Mouse (Mus musculus): ENCODE results near the gene Gm42674. TPM values are rescaled to one million over a fixed set of nuclear protein-coding genes. Genes with fewer than 3 reads are reported as not detected.

The Gm42674 gene
- not detected for total RNA-seq (2021)
- long read RNA-seq, experiment 1: 0 reads
- long read RNA-seq, experiment 2, partial matches to known transcripts: 0 of 1 reads
- long read RNA-seq, experiment 2, other reads (novel, unspliced or antisense): 1 of 1 reads

- no peak for DNase-seq
These were observed at the start of gene Gm42674 for GRCm38 (mm10) chr3:90601486-90602110. TSS of gene Gm42674 (plus strand) at chr3:90601904.

GRCm38 (mm10) chr3:90552231-90552630 is 49.5 kb upstream of the Gm42674 start:
- peak; percentile 45 to 58 for DNase-seq

DNA sequence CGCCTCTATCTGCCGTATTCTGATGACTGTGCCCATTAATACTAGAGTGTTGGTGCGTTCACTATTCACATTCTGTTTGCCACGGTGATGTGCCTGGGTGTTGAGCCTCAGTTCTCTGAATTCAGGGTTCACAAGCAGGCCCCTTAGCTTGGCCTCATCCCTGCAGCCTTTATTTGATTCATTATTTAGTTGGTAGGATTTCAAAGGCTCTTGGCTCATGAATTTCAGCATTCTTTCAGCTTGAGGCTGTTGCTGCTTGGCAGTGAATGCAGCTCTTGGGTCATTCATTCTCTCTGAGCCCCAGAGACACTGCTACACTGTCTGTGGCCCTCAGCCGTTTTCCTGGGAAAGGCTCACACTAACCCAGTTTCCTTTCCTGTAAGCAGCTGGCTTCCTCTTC is 45.8 kb upstream of the Gm42674 start:
- DNase-seq: no peak

- DNase-seq: no peak
These were observed 41.6 kb upstream of the Gm42674 start, which contains the start of gene S100a3 for GRCm38 (mm10) chr3:90560008-90560628. TSS of gene S100a3 (plus strand) at chr3:90560578.

GRCm38 (mm10) chr3:90574691-90575090 is 27.0 kb upstream of the Gm42674 start:
- peak in 1 of 2 experiments; percentile 41 for DNase-seq

DNA sequence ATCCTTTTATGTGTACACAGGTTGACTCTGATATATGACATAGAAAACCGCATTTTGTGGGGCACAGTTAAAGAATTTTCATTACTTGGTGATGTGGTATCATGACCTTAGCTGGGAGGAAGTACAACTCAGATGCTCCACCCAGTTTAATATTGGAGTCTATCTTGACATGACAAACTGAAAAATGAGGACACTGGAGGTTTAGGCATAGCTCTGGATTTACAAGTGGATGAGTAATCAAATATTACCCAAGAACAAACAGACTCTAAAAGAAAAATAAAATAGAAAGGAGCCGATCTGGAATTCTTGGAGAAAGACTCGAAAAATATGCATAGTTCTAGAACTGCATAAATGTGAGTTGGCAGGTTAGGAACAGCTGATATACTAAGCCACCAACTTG is 26.4 kb upstream of the Gm42674 start:
- no peak for DNase-seq

DNA sequence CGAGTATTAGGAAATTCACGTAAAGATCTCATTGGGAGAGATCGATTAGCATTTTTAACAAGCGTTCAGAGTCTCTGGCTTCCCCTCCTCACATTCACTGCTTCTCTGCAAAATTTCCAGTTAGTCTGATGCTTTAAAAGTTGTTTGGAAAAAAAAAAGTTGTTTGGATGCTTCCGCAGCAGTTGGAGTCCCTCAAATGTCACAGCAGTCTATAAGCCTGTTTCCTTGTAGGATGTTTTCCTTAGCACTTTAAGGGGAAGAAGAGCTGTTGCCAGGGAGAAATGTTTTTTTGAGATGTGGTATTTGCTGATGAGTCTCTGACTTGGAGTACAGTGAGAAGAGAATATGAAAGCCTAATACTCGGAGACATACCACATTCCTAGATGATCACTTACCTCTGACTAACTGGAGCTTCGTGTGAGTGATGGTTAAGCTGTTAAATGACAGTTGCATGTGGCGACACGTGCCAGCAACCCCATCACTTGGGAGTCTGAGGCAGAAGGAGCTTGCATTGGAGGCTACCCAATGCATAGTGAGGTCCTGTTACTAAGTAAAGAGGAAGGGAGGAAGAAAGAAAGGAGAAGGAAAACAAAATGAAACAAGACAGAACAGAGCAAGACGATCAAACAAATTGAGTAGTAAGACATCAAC is 25.2 kb upstream of the Gm42674 start:
- no peak for DNase-seq

DNA sequence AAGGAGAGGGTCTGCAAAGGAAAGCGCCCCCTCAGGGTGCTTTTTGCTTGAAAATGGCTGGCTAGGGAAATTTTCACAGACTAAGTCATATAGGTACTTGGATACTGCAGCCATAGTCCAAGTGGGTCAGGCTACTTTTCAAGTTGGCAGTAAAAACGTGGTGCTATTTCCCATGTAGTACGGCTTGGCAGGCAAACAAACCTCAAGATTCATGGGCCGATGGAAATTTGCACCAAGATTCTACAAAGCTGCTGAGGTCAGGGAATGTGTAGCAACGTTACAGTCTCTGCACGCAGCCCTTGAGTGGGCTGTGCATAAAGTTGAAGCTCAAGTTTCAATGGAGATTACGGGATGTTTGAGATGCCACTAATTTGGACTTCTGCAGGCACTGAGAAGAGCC is 22.3 kb upstream of the Gm42674 start:
- no peak for DNase-seq

- no peak for DNase-seq
These were observed 20.6 kb upstream of the Gm42674 start for GRCm38 (mm10) chr3:90581141-90581540.

DNA sequence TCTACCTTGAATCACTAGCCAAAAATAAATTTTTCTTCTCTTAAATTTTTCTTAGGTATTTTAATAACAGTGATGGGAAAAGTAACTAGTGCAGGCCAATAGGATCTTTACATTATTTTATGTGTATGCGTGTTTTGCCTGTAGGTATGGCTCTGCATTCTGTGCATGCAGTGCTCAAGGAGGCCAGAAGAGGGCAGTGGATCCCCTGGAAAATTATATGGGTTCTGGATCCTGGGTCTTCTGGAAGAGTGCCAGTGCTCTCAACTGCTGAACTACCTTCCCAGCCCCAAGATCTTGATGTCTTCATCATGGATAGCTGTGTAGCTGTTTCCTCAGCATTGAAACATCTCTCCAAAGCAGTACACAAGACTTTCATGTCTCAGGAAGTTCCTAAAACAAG is 19.5 kb upstream of the Gm42674 start:
- no peak for DNase-seq

- DNase-seq: no peak
These were observed 19.1 kb upstream of the Gm42674 start for GRCm38 (mm10) chr3:90582556-90582955.

GRCm38 (mm10) chr3:90583893-90584292 is 17.8 kb upstream of the Gm42674 start:
- DNase-seq: peak; percentile 38 to 53

DNA sequence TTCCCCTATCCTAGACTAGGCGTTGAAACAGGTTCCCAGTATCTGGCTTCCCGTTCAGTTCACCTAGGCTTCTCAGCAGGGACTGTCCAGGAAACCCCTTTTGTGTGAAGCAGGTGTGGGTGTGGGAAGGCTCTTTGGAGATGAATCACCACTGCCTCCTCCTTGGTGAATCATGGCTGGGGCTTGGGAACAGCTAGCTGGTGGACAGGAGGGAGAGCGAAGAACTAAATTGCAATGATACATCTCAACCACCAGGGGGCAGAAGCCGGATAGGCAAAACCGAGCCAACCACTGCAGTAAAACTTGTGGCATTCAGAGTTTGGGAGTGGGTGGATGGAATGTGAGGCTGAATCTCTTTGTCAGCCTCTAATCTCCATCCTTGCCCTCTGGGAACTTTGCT is 16.1 kb upstream of the Gm42674 start:
- DNase-seq: peak; percentile 60 to 80

GRCm38 (mm10) chr3:90586016-90586643 is 15.6 kb upstream of the Gm42674 start:
- no peak for DNase-seq

GRCm38 (mm10) chr3:90586906-90587305 is 14.8 kb upstream of the Gm42674 start:
- peak; percentile 91 to 94 for DNase-seq

DNA sequence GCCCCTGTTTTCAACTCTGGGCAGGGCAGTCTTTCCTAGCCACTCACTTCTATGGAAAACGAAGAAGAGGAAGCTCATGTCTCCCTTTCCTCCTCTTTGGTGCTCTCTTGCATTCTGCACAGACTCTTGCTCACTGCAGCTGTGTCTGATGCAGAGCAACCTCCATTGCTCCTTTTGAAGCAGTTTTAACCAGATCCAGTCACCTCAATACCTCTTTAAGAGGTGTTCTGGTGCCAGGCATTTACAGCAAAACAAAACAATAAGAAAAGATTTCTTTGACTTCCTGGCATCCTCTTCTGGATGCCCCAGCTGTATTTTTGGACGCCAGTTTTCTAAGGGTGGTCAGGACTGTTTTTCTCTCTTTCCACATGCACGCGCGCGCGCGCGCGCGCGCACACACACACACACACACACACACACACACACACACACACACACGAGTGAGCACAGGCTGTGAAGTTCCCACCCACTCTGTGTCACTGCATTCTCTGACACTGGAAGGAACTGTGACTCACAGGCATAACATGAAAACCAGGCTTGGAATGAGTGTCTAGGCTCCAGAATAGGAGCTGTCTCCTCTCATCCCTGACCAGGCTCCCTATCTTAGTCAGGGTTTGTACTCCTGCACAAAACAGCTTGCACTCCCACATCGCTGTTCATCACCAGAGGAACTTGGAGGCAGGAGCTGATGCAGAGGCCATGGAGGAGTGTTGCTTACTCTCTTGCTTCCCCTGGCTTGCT is 14.2 kb upstream of the Gm42674 start:
- peak; percentile 36 to 57 for DNase-seq

DNA sequence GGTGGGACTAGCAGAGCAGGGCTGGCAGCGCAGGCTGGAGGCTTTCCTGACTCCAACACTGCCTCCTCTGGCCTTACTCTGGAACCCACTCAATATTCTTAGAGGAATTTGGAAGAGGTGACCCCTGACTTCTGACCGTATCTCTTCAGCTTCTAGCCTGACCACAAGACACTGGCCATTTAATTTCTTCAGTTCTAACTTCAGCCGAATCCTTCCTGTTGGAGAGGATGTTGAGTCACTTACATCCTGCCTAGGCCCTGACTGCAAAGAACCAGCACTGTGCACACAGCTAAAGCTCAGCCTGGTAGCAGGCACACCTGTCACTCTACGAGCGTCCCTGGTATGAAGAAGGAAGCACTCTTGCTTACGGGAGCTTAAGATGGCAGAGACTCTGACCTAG is 12.3 kb upstream of the Gm42674 start:
- DNase-seq: no peak

- DNase-seq: no peak
These were observed 11.8 kb upstream of the Gm42674 start, which contains the start of gene S100a2 for GRCm38 (mm10) chr3:90589947-90590346. TSS of gene S100a2 (plus strand) at chr3:90590247.

DNA sequence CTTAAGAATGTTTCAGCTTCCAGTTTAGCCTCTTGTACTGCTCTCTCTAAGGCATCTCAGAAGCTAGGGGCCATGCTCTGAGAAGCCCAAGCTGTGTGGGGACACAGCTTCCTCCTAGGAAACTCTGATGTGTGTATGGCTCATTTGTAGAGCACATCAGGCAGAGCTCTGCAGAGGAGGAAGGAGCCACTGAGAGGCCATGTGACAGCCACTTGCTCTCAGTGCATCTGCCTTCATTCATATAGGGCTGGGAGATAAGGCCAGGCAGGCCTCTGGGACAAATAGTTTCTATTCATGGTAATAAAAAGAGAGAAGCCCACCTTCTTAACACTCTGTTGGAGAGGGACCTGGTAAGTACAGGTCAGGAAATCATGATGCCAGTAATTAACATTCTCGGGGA is 7.2 kb upstream of the Gm42674 start:
- no peak for DNase-seq

DNA sequence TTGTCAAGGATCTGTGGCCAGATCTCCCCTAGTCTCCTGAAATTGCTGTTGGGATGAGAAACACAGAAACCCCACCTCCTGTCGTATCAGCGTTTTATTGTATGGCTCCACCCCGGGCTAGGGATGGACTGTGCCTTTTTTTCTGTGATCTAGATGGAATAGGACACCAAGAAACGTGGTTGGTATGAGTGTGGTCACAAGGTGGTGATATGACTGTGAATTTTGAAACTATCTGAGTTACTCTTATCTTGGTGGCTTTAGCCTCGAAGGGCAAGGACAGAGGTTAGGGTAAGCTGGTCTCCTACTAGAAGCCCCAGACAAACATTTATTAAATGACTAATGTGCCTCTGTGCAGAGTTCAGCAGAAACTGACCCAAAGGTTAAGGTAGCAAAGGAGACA is 6.1 kb upstream of the Gm42674 start:
- DNase-seq: no peak

- DNase-seq: no peak
These were observed 4.9 kb upstream of the Gm42674 start for GRCm38 (mm10) chr3:90596810-90597209.

DNA sequence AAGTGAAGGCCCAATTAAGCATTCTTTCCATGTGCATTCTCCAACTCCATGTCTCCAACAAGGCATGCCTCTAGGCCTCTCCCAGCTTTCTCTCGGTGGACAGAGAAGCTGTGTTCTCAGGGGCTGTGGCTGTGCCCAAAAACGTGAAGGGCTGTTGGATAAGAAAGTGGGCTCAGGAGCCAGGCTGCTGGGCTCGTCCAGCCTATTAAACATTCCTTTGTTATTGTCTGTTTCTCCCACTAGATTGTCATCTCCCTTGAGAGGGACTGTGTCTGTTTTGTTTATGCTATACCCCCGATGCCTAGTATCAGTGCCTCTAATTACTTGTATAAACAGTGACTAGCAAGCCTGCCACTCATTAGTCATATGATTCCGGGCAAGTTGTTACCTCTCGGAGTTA is 4.0 kb upstream of the Gm42674 start:
- DNase-seq: no peak
